Mouse (Mus musculus) heart, adult 18-20 months (tissue): ENCODE measurements around the gene Gabarapl2. TPM values are rescaled to one million over a fixed set of nuclear protein-coding genes. Genes with fewer than 3 reads are reported as not detected.

Source experiments
- DNase-seq, 2 experiments: peaks; one replicate each; pipeline ENCODE4 v3.0.0; 2021 to 2022; ENCODE audit warnings: mixed read lengths in 1 of 2
- total RNA-seq, 2 experiments: library from RNA; stranded (reverse); gene quantifications; 2 replicates each; pipeline ENCODE4 v1.2.3; 2021

Gene Gabarapl2
- total RNA-seq, 2 experiments from 2014 or later, result 137 to 139 TPM

- DNase-seq, result no peak
These were observed 26.9 kb downstream of the Gabarapl2 start for GRCm38 (mm10) chr8:111967246-111967870.

GRCm38 (mm10) chr8:111968541-111968940, 28.0 kb downstream of the Gabarapl2 start:
- DNase-seq, result no peak

- DNase-seq, result no peak
These were observed 28.5 kb downstream of the Gabarapl2 start for GRCm38 (mm10) chr8:111968991-111969390.

- DNase-seq, result no peak
These were observed 33.6 kb downstream of the Gabarapl2 start for GRCm38 (mm10) chr8:111974138-111974537.

DNA sequence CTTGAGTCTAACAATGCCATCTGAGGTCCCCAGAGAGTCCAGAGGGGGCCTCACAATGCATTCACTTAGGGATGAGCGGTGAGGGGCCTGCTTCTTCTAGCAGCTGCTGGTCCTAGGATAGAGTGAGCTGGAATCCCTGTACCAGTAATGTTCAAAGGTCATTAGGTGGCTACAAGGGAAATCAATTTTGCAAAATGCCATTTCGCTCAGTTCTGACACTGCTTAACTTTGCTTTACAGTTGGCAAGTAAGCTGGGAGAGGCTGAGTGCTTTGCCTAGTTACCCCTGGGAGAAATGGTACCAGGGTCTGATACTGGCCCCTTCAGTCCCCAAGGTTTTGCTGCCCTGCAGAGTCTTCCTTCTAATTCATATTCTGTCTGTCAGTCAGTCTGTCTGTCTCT, 35.2 kb downstream of the Gabarapl2 start:
- DNase-seq, result no peak

- DNase-seq, result no peak
These were observed 35.8 kb downstream of the Gabarapl2 start for GRCm38 (mm10) chr8:111976326-111976725.

DNA sequence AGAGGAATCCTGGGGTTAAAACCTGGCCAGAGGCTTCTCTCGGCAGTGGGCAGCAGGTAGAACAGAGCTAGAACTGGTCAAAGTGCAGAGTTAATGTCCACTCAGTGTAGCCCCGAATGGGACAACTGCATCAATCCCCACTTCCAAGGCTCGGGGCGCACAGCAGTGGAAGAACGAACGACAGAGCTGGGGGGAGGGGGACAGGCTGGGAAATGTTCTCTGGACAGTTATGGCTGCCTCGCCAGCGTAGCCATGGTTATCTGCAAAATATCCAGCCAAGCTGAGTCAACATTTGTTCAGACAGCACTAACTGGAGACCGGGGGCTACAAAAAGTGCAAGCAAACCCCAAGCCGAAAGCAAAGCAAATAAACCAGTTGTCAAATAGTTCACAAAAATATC, 37.6 kb downstream of the Gabarapl2 start:
- DNase-seq, result no peak

- no peak for DNase-seq
These were observed 41.6 kb downstream of the Gabarapl2 start for GRCm38 (mm10) chr8:111982116-111982515.

- DNase-seq, result no peak
These were observed 44.0 kb downstream of the Gabarapl2 start for GRCm38 (mm10) chr8:111984511-111984910.

DNA sequence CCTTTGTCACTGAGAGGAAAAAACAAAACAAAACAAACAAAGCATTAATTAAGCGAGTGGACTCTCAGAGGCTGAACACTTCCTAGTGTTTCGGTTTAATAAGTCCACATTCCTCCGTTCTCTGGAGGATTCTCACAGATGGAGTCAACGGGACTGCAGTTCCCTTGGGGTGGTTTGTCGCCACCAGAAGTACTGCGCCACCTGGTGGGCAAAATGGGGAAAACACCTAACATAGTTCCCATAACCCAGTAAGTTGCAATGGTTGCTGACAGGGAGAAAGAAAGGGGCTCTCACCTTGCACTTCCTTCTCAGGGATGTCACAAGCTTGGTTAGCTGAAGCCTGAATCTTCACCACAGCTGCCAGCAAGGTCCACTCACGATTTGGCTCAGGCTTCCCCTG, 49.4 kb downstream of the Gabarapl2 start:
- DNase-seq, result peak; percentile 69 to 89

- DNase-seq, result no peak
These were observed 50.8 kb downstream of the Gabarapl2 start for GRCm38 (mm10) chr8:111991278-111991677.

DNA sequence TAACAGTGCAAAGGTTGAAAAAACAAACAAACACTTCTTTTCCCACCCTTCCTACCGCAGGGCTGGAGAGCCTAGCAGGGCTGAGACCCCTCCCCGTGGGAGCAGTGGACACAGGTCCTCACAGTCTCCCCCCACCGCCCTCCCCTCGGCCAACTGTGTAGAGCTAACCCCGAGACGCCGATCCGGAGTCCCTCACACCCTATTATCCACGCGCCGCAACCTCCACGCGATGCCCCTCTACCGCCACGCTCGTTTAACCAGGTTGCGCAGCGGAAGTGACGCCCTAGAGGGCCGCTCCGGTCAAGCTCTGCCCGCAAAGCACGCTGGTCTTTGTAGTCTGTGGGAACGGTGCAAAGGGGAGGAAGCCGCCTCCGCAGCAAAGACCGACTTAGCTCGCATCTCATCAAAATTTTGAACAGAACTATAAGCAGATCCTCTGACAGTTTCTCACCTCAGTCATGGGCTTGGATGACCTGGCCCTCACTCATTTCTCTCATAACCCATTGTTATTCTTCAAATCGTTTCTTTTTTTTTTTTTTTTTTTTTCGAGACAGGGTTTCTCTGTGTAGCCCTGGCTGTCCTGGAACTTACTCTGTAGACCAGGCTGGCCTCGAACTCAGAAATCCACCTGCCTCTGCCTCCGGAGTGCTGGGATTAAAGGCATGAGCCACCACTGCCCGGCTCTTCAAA, 51.7 kb downstream of the Gabarapl2 start, which contains the start of gene Adat1:
Gene Adat1 (minus strand): TSS at position 290 of the 690 bp plus-strand sequence.
- DNase-seq, result peak; percentile 92 to 93

- no peak for DNase-seq
These were observed 52.2 kb downstream of the Gabarapl2 start for GRCm38 (mm10) chr8:111992703-111993039.

Other genes with a start within 250 kb of the Gabarapl2 start
- gene Ctrb1, start 249.7 kb upstream of the Gabarapl2 start, total RNA-seq, result not detected
- 10 to 100 TPM; 18.9 to 19.1 TPM for gene Bcar1, start 196.9 kb upstream of the Gabarapl2 start, total RNA-seq
- 10 to 100 TPM; 35.2 to 36.1 TPM for gene Cfdp1, start 86.4 kb upstream of the Gabarapl2 start, total RNA-seq
- 1 to 10 TPM; 2.4 to 2.6 TPM for gene Tmem170, start 64.0 kb upstream of the Gabarapl2 start, total RNA-seq
- gene Chst5, start 30.3 kb upstream of the Gabarapl2 start, total RNA-seq, result not detected
- 1 to 10 TPM; 2.0 to 2.4 TPM for gene Tmem231, start 6.8 kb upstream of the Gabarapl2 start, total RNA-seq
- gene Adat1, start 51.6 kb downstream of the Gabarapl2 start, total RNA-seq, result 1 to 10 TPM; 1.9 to 2.2 TPM
- gene Kars, start 70.6 kb downstream of the Gabarapl2 start, total RNA-seq, result 100 to 1,000 TPM in 1 of 2 experiments, 10 to 100 TPM in 1; 99.8 to 112 TPM
- 10 to 100 TPM; 10.9 to 12.9 TPM for gene Terf2ip, start 70.7 kb downstream of the Gabarapl2 start, total RNA-seq
- gene Gm6793, start 74.3 kb downstream of the Gabarapl2 start, total RNA-seq, result not detected